Mouse (Mus musculus) small intestine, adult 2 months (tissue): ENCODE measurements at regions not wholly inside any gene's neighbourhood (a gene's known extent, or its start where the extent isn't known, plus 50 kb on each side); places are given as distances from the start of the nearest gene placed in this dataset.

ENCODE experiments used
- H3K27ac ChIP-seq: fragments of 200-500 bp; 2 replicates; pipeline ENCODE4 v1.5.1; 2012; ENCODE audit warnings: low read depth, low read length, control low read depth, inconsistent platforms; ENCODE audit not compliant: insufficient read depth
- H3K27me3 ChIP-seq: fragments of 200-500 bp; 2 replicates; pipeline ENCODE4 v1.6.1; 2012; ENCODE audit warnings: mild to moderate bottlenecking, moderate library complexity, low read length, inconsistent platforms; ENCODE audit not compliant: control insufficient read depth, insufficient read depth
- H3K36me3 ChIP-seq: fragments of 200-500 bp; 2 replicates; pipeline ENCODE4 v1.6.1; 2012; ENCODE audit warnings: mild to moderate bottlenecking, low read length, control low read depth, inconsistent platforms; ENCODE audit not compliant: control insufficient read depth, insufficient read depth
- H3K4me1 ChIP-seq: fragments of 200-500 bp; 2 replicates; pipeline ENCODE4 v1.6.1; 2012; ENCODE audit warnings: low read length, inconsistent platforms, mixed read lengths; ENCODE audit not compliant: control insufficient read depth, insufficient read depth, insufficient read length
- H3K4me3 ChIP-seq: fragments of 200-500 bp; 2 replicates; pipeline ENCODE4 v1.5.1; 2012; ENCODE audit warnings: low read depth, mild to moderate bottlenecking, control low read depth, inconsistent platforms, low read length, moderate library complexity
- CTCF ChIP-seq: fragments of 200-500 bp; IDR thresholded peaks from 2 replicates; pipeline ENCODE4 v1.5.1; 2012; ENCODE audit warnings: low read depth, mild to moderate bottlenecking, control low read depth, inconsistent platforms, low read length, moderate library complexity, mixed read lengths; ENCODE audit not compliant: insufficient replicate concordance, insufficient read length; ENCODE audit errors: extremely low read depth
- POLR2A ChIP-seq: fragments of 200-500 bp; IDR thresholded peaks from 2 replicates; pipeline ENCODE4 v1.6.1; 2012; ENCODE audit warnings: low read depth, mild to moderate bottlenecking, control low read depth, inconsistent platforms, low read length, moderate library complexity
- WGBS: fragments of 180-500 bp; shearing (Covaris S2); methylation state at CpG from one replicate; pipeline ENCODE4 v1.1.7; 2018; 5-methylcytosine and 5-hydroxymethylcytosine counted together

GRCm38 (mm10) chr9:61476351-61476750, 104.2 kb downstream of the Tle3 start:
- TF ChIP-seq CTCF (no peak), POLR2A (no peak)
- Histone ChIP-seq H3K4me1 (no peaks in the 10 kb centered on the region), H3K4me3 (no peak overlapping the region), H3K27me3 (no peaks in the 10 kb centered on the region), H3K27ac (no peak overlapping the region), H3K36me3 (no peaks in the 10 kb centered on the region)
- 79% methylated on average over 4 of the region's 4 CpGs for WGBS

DNA sequence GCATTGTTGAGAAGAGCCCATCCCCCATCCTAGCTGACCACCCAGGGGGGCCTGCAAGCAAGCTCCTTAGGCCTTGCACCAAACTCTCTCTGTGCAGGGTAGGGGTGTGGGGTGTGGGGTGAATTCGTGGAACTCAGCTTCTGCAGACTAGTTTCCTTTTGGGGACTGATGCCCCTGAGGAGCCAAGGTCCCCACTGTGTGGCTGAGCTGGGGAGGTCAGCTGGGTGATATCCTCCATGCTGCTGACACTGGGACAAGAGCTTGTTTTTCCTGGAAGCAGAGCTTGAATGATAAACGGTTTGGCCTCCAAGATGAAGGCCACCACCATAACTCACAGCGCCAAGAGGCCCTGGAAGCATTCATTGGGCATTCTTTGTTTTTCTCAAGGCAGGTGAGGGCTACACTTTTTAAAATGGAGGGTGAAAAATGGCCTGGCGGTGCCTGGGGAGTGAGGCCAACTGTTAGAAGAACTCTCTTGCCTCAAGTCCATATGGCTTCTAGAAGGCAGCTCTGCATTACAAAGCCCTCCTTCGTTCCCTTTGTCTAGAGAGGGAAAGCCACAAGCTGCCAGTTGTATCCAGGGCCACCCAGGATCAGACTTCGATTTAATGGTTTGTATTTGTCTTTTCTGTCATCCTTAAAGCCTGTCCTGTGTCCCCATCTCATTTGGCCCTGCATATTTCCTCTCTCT, 98.8 kb downstream of the Tle3 start:
- TF ChIP-seq POLR2A (no peak), CTCF (no peak)
- H3K4me1 ChIP-seq = no peaks in the 10 kb centered on the region
- 76% methylated on average over 6 of the region's 6 CpGs for WGBS
- no peaks in the 10 kb centered on the region for H3K36me3 ChIP-seq
- no peak overlapping the region for H3K4me3 ChIP-seq
- H3K27me3 ChIP-seq = 0 out of 2 replicates have a peak, but pooled peaks cover 3% of the 10 kb centered on the region
- no peak overlapping the region for H3K27ac ChIP-seq

DNA sequence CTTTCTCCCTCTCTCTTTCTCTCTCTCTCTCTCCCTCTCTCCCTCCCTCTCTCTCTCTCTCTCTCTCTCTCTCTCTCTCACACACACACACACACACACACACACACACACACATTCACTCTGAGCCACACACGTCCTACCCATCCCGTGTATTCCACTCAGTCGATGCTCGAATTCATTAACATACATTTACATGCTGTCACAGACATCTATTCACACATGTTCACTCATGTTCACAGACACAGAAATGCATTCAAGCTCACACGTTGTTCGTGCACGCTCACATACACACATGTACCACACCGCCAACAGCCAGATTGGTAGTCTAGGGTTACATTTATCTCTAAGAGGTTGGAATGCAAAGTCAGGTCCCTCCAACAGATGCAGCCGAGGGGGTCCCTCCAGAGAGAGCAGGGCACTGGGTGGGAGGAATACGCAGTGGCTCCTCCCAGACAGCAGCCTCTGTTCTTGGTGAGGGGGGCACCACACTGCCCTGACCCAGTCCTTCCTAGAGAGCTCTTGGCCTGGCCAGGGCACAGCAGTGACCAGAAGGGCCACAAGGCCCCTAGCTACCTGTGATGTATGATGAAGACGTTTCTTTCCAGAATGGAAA, 96.8 kb downstream of the Tle3 start:
- no peaks in the 10 kb centered on the region for H3K4me1 ChIP-seq
- no peak overlapping the region for H3K27ac ChIP-seq
- WGBS = 74% methylated on average over 11 of the region's 11 CpGs
- H3K4me3 ChIP-seq = no peak overlapping the region
- no peaks in the 10 kb centered on the region for H3K36me3 ChIP-seq
- 0 out of 2 replicates have a peak, but pooled peaks cover 3% of the 10 kb centered on the region for H3K27me3 ChIP-seq
- TF ChIP-seq POLR2A (no peak), CTCF (no peak)

- TF ChIP-seq POLR2A = no peak
- no peak for TF ChIP-seq CTCF
- Histone ChIP-seq H3K36me3 (no peaks in the 10 kb centered on the region), H3K27ac (no peak overlapping the region), H3K4me1 (no peaks in the 10 kb centered on the region), H3K27me3 (0 out of 2 replicates have a peak, but pooled peaks cover 3% of the 10 kb centered on the region), H3K4me3 (no peak overlapping the region)
- 51% methylated on average over 6 of the region's 6 CpGs for WGBS
Observed at GRCm38 (mm10) chr9:61468368-61468848, 96.2 kb downstream of the Tle3 start.
